Mouse (Mus musculus): ENCODE data around the gene Cd2ap. TPM values are rescaled to one million over a fixed set of nuclear protein-coding genes. Genes with fewer than 3 reads are reported as not detected.

The Cd2ap gene
- polyA plus RNA-seq, 1 experiment: 37.7 TPM

- no peak for TF ChIP-seq CTCF (IDR thresholded peaks at IDR 0.05; ENCODE audit: borderline replicate concordance, insufficient read depth, low read length)
- no peak for TF ChIP-seq POLR2A (IDR thresholded peaks at IDR 0.05; ENCODE audit: low read depth, low read length)
- Histone ChIP-seq H3K4me1 (ENCODE audit: control insufficient read depth, insufficient read depth, low read length) (no peaks in the 10 kb centered on the region), H3K4me3 (ENCODE audit: insufficient read depth, low read length) (no peak overlapping the region), H3K27ac (ENCODE audit: insufficient read depth, low read length) (no peak overlapping the region)
These were observed 86.7 kb downstream of the Cd2ap start for GRCm38 (mm10) chr17:42789723-42790122.

GRCm38 (mm10) chr17:42788686-42789453 lies 87.6 kb downstream of the Cd2ap start:
- Histone ChIP-seq H3K27ac (ENCODE audit: insufficient read depth, low read length) (no peak overlapping the region), H3K4me3 (ENCODE audit: insufficient read depth, low read length) (no peak overlapping the region), H3K4me1 (ENCODE audit: control insufficient read depth, insufficient read depth, low read length) (no peaks in the 10 kb centered on the region)
- TF ChIP-seq CTCF (IDR thresholded peaks at IDR 0.05; ENCODE audit: borderline replicate concordance, insufficient read depth, low read length) (no peak), POLR2A (IDR thresholded peaks at IDR 0.05; ENCODE audit: low read depth, low read length) (no peak)

- Histone ChIP-seq H3K4me1 (ENCODE audit: control insufficient read depth, insufficient read depth, low read length) (no peaks in the 10 kb centered on the region), H3K4me3 (ENCODE audit: insufficient read depth, low read length) (no peak overlapping the region), H3K27ac (ENCODE audit: insufficient read depth, low read length) (no peak overlapping the region)
- TF ChIP-seq POLR2A (IDR thresholded peaks at IDR 0.05; ENCODE audit: low read depth, low read length) (no peak), CTCF (IDR thresholded peaks at IDR 0.05; ENCODE audit: borderline replicate concordance, insufficient read depth, low read length) (peak; percentile 44; the same call in 1 of the 2 replicates)
These were observed 94.2 kb downstream of the Cd2ap start for GRCm38 (mm10) chr17:42782156-42782757.

- TF ChIP-seq POLR2A (IDR thresholded peaks at IDR 0.05; ENCODE audit: low read depth, low read length) (no peak), CTCF (IDR thresholded peaks at IDR 0.05; ENCODE audit: borderline replicate concordance, insufficient read depth, low read length) (no peak)
- no peak overlapping the region for H3K27ac ChIP-seq (ENCODE audit: insufficient read depth, low read length)
- no peaks in the 10 kb centered on the region for H3K4me1 ChIP-seq (ENCODE audit: control insufficient read depth, insufficient read depth, low read length)
- no peak overlapping the region for H3K4me3 ChIP-seq (ENCODE audit: insufficient read depth, low read length)
These were observed 122.7 kb downstream of the Cd2ap start for GRCm38 (mm10) chr17:42753791-42754190.

GRCm38 (mm10) chr17:42752173-42752572 lies 124.3 kb downstream of the Cd2ap start:
- no peaks in the 10 kb centered on the region for H3K4me1 ChIP-seq (ENCODE audit: control insufficient read depth, insufficient read depth, low read length)
- no peak overlapping the region for H3K4me3 ChIP-seq (ENCODE audit: insufficient read depth, low read length)
- no peak overlapping the region for H3K27ac ChIP-seq (ENCODE audit: insufficient read depth, low read length)
- TF ChIP-seq POLR2A (IDR thresholded peaks at IDR 0.05; ENCODE audit: low read depth, low read length) (no peak), CTCF (IDR thresholded peaks at IDR 0.05; ENCODE audit: borderline replicate concordance, insufficient read depth, low read length) (no peak)

GRCm38 (mm10) chr17:42745657-42746420 lies 130.6 kb downstream of the Cd2ap start:
- Histone ChIP-seq H3K4me3 (ENCODE audit: insufficient read depth, low read length) (no peak overlapping the region), H3K27ac (ENCODE audit: insufficient read depth, low read length) (no peak overlapping the region)

More at GRCm38 (mm10) chr17:42745657-42746420, 130.6 kb downstream of the Cd2ap start:
- H3K4me1 ChIP-seq (ENCODE audit: control insufficient read depth, insufficient read depth, low read length): no peaks in the 10 kb centered on the region
- TF ChIP-seq POLR2A (IDR thresholded peaks at IDR 0.05; ENCODE audit: low read depth, low read length) (no peak), CTCF (IDR thresholded peaks at IDR 0.05; ENCODE audit: borderline replicate concordance, insufficient read depth, low read length) (no peak)

Other genes with a start within 250 kb of the Cd2ap start
- not detected in 2 replicates for gene Adgrf4, start 184.4 kb downstream of the Cd2ap start, polyA plus RNA-seq (2011; ENCODE audit: insufficient read length, low read depth, missing spikeins)
- gene Adgrf2, start 134.5 kb downstream of the Cd2ap start, polyA plus RNA-seq (2011; ENCODE audit: insufficient read length, low read depth, missing spikeins): not detected in 2 replicates
- 5.4 and 7.0 TPM in 2 replicates for gene Tnfrsf21, start 139.9 kb upstream of the Cd2ap start, polyA plus RNA-seq (2011; ENCODE audit: insufficient read length, low read depth, missing spikeins)

All from embryonic fibroblast, embryonic 13.5 days (primary cell).